Mouse (Mus musculus) natural killer cell, adult 2 months (primary cell): Measurements from ENCODE around the gene Ctla4.

Experiments
- DNase-seq, 2 experiments: peaks; one replicate each; pipeline ENCODE4 v3.0.0; 2022; ENCODE audit warnings: low spot score in 2 of 2

Gene Ctla4

GRCm38 (mm10) chr1:60886981-60887380 is at the start of gene Ctla4:
Gene Ctla4 (plus strand): TSS chr1:60887000.
- no peak for DNase-seq

GRCm38 (mm10) chr1:60839161-60839560 is 47.6 kb upstream of the Ctla4 start:
- DNase-seq = no peak

DNA sequence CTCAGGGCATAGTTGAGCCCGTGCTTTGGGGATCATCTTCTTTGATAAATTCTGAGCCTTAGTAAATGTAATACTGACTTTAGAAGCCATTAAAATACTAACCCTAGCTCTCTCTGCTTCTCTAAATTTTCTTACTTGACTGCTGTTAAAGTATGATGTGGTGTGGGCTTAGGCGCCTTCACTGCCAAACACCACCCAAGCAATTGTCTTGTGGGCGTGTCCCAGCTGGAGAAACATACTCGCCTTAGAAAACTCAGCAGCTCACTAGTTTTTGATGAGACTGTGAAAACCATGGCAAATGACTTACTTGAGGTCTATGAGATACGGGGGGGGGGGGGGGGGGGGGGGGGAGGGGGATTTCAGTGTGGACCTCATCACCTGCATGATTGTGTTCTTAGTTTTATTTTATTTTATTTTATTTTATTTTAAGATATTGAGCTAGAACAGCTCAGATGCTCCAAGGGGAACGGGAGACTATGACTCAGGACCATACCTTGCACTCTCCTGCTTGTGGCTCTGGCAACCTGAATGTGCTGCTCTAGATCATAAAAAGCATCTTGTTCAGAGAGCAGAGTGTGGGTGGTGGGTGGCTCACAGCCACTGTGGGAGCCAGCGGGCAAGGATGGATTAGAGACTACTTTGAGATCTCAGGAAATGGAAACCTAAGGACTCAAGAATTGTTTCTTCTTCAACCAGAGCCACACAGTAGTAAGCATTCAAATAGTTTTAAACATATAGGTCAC is 41.3 kb upstream of the Ctla4 start:
- DNase-seq = no peak

DNA sequence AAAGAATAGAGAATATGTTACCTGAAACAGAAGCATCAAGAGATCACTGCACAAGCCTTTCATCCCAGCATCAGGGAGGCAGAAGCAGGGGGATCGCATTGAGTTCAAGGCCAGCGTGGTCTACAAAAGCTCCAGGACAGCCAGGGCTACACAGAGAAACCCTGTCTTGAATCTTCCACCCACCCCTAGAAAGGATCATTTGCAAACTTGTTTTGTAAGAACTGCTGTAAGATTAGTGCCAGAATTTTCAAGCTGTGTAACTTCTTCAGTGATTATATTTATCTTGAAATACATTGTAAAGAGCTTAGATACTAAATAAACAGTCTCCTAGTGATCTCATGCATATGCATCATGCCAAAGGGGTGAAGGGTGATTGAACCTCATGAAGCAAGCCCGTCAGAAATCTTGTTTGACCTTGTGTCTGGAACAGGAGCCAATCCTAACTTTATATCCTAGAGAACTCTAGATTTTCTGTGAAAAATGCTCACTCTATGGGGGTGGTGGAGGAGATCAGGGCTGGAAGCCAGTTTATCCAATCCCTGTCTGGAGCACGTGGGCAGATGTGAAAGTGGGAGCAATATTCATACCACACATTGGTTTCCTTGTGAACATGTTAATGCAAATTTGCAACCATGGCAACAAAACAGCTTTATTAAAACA is 40.1 kb upstream of the Ctla4 start:
- no peak for DNase-seq

DNA sequence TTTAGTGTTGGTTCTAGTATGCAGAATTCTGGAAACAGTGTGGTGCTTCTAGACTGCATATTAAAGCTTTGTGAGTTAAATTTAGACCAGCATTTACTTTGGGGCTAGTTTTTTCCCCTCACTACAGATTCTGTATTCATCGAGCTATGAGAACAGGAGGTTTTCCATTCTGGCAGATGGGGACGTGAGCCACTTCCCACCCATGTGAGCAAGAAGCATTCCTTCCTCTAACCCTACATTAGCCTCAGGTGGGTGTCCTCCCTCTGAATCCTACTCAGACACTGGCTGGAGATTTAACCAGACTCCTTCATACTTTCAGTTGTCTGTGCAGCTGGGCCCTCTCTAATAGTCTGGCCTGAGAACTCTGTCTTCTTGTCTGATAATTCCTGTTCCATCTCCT is 37.7 kb upstream of the Ctla4 start:
- DNase-seq = no peak

GRCm38 (mm10) chr1:60849816-60850215 is 37.0 kb upstream of the Ctla4 start:
- DNase-seq = no peak

DNA sequence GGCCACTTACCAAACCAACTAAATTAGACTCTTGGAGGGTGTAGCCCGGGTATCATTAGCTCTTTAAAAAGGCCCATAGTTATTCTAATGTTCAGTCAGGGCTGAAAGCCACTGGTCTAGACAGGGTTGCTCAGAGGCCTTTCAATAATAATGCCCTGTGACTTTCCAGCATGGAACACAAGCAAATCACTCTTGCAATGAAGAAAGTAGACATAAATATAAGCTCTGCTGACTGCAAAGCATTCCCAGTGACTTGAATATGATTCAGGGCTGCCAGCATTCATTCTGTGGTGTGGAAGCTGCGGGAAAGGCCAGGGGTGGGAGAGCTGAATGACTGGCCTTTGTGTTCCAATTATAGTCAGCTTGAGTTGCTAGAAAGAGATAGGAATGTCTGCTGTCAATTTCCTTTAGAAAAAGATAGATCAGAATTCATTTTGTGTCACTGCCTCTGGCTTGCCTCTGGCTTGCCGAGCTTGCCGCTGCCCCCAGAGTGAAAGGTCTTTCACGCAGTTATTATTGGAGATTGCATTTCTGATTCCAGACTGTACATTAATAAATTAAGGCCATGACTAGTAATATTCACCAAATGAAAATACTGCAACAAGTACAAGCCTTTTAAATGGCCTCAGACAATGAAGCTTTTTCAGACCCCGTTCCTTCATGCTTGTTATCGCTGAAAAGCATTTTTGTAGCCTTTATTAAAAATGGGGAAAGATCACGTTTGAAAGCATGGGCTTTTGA is 35.6 kb upstream of the Ctla4 start:
- DNase-seq = no peak

DNA sequence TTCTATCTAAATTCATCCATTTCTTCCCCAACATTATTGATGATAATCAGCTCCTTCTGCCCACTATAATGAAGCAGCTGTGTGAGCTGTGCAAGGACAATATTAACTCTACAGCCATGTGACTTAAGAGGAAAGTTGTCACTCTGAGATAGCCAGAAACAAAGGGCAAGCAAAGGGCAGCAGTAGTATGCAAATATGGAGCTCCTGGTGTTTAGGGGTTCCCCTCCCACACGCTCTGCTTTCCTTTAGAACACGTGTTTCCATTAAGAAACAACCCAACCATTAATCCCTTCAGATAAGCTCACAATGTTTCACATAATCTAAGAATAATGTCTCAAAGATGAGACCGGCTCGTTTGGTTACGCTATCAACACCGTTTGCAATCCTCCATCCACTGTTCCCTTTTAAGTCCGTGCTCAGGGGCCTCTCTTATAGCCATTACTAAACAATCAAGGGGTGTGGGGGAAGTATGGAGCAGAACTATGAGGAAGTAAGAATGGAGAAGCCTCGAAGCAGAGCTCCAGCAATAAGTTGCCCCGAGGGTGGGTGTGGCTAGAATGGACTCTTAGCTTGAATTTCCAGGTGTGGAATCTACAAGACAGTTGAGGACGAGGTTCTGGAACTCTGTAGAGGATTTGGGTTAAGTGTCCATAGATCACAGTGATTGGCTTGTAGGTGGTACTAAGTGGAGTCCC is 34.6 kb upstream of the Ctla4 start:
- DNase-seq = no peak

DNA sequence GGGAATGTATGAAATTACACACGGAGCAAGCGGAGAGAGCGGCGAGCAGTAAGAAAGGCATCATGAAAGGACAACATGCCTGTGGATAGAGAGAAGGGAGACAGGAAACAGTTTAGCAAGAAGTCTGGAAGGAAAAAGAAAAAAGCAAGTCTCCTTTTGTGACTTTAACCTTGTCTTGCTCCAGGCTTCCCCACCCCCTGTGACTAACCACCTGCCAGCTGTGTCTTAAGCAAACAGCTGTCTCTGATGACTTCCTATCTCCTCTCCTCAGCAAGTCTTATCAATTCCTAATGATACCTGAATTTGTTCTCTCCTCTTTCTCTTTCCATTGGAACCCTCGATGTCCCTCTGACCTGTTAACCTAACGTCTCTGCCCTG is 34.0 kb upstream of the Ctla4 start:
- DNase-seq = no peak

DNA sequence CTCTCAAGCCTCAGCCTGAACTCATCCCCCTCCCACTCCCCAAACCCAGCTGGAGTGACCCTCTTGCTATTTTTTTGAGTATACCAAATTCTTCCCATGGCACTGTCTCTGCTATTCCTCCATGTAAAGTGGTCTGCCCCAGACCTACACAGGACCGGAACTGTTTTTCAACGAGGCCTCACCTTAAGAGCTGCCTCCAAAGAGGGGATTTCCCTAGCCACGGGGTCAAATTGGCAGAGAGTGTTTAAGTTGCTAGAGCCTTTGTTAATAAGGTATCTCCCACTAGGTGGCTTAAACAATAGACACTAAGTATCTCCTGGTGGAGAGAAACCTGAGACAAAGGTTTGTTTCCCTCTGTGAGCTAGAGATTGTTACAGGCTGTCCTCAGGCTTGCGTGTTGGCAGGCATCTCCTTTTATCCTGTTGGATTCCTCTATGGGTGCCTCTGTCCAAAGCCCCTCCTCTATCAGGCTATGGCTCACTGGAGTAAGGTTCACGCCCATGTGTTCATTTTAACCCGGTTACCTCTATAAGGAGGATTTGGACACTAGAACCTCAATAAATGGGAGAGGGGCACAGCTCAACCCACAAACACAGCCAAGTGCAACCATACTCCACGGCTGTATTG is 33.4 kb upstream of the Ctla4 start:
- peak; percentile 22 to 37 for DNase-seq

DNA sequence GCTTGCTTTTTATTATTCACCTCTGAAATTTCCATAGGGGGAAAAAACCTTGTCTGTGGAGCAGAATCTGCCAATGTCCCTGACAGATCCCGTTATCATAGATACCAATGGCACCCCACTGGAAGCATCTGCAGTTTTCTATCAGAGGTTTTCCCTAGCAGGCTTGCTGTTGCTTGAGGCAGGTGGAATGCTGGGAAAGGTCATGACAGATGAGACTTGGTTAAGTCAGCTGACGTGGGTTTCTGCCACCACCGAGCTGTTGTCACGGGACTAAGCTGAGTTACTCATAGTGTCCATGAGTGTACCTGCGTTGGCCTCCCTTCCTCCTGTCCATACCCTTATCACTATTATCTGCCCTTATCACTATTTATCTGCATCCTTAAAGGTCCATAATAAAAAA is 32.8 kb upstream of the Ctla4 start:
- DNase-seq = no peak

- DNase-seq = no peak
These were observed 29.2 kb upstream of the Ctla4 start for GRCm38 (mm10) chr1:60857351-60858220.

DNA sequence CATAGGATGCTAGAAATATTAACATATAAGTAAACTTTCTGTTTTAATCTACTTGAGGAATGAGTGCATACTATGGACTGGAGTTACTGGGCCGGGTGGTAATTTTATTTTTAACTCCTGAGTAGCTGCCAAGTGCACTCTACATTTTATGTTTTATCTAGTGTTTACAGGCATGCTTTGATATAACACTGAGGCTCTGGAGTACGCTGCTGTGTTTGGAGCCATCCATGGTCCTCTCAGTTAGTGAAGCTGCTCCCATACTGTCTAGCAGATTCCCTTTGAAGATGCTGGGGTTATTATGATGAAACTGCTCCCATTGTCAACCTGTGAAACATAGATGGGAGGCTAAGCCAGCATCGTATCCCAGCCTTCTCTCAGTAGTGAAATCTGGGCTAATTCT is 27.6 kb upstream of the Ctla4 start:
- DNase-seq = no peak

GRCm38 (mm10) chr1:60859842-60860241 is 27.0 kb upstream of the Ctla4 start:
- no peak for DNase-seq

GRCm38 (mm10) chr1:60860357-60860946 is 26.3 kb upstream of the Ctla4 start:
- peak; percentile 28 to 37 for DNase-seq

- DNase-seq = no peak
These were observed 25.8 kb upstream of the Ctla4 start for GRCm38 (mm10) chr1:60860955-60861354.

DNA sequence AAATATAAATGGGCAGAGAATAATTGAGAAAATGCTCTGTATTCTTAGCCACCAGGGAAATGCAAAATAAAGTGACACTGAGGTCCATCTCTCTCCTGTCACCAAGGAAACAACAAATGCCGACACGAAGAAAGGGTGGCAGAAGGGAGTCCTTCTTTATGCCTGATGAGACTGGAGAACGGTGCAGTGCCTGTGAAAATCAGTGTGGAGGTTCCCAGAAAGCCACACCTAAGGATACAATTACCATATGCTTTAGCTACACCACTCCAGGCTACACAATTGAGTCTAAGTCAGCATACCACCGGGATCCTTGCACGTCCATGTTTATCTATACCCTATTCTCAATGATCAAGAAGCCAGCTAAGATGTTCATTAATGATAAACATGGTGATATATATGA is 25.4 kb upstream of the Ctla4 start:
- DNase-seq = no peak

DNA sequence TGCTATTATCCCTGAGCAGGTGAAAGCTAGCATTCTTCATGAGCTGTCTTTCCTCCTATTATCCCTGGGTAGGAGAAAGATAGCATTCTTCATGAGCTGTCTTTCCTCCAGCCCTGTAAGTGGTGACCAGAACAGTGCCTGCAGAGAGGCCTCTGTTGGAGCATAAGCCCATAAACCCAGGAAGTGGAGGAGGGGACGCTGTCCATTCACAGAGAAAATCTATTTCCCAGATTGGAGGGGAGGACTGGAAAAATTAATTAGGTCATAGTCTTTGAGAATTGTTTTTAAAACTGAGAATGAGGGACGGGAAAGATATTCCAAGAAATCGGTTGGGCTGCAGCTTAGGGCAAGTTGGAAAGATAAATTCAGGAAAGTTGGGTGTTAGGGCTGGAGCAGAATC is 24.3 kb upstream of the Ctla4 start:
- DNase-seq = no peak

GRCm38 (mm10) chr1:60862951-60863461 is 23.8 kb upstream of the Ctla4 start:
- DNase-seq = no peak

DNA sequence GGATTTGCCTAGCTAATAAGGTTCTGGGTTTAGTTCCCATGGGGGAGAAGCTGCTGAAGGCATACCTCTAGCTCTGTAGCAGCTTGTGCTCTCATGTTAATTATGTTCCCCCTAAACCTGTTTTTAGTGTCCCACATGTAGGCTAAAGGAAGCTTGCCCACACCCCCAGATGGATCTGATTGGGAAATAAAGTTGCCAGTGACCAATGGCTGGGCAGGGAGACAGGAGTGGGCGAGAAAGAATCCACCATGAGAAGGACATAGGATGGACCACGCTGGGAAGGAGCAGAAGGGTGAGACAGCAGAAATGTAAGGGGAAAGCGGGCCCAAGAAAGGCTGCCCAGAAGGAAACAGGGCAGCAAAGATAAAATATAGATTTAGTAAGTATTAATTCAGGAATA is 23.1 kb upstream of the Ctla4 start:
- DNase-seq = no peak
